Mouse (Mus musculus) neural tube, embryonic 11.5 days (tissue): ENCODE measurements around the gene Gm29609. TPM values are rescaled to one million over a fixed set of nuclear protein-coding genes. Genes with fewer than 3 reads are reported as not detected.

ENCODE experiments used
- ATAC-seq: fragments of 200-750 bp; cut with Nextera tagmentation; 2 replicates; pipeline ENCODE4 v1.8.0; 2017; ENCODE audit warnings: moderate number of reproducible peaks, mild to moderate bottlenecking, moderate TSS enrichment, moderate library complexity; ENCODE audit not compliant: insufficient read depth, low FRiP score, low TSS enrichment
- DNase-seq: peaks from one replicate; pipeline ENCODE4 v3.0.0-alpha.2; 2015; ENCODE audit warnings: low spot score
- H3K27ac ChIP-seq: fragments of 300-500 bp; sonication (generic); 2 replicates; pipeline ENCODE4 v1.5.1; 2014; ENCODE audit warnings: low read depth, mild to moderate bottlenecking, low read length
- H3K27me3 ChIP-seq: fragments of 300-500 bp; sonication (generic); 2 replicates; pipeline ENCODE4 v1.6.1; 2014; ENCODE audit warnings: mild to moderate bottlenecking, low read length, mixed read lengths; ENCODE audit not compliant: control insufficient read depth, insufficient read depth
- H3K36me3 ChIP-seq: fragments of 300-500 bp; sonication (generic); 2 replicates; pipeline ENCODE4 v1.6.1; 2014; ENCODE audit warnings: mild to moderate bottlenecking, low read length, moderate library complexity, mixed read lengths; ENCODE audit not compliant: control insufficient read depth, insufficient read depth
- H3K4me1 ChIP-seq: fragments of 300-500 bp; sonication (generic); 2 replicates; pipeline ENCODE4 v1.6.1; 2014; ENCODE audit warnings: low read length, mixed read lengths; ENCODE audit not compliant: control insufficient read depth, insufficient read depth
- H3K4me2 ChIP-seq: fragments of 300-500 bp; sonication (generic); 2 replicates; pipeline ENCODE4 v1.6.1; 2014; ENCODE audit warnings: low read depth, mild to moderate bottlenecking, moderate library complexity
- H3K4me3 ChIP-seq: fragments of 300-500 bp; sonication (generic); 2 replicates; pipeline ENCODE4 v1.5.1; 2014; ENCODE audit warnings: low read depth, low read length
- H3K9ac ChIP-seq: fragments of 300-500 bp; sonication (generic); 2 replicates; pipeline ENCODE4 v1.6.1; 2014; ENCODE audit warnings: mild to moderate bottlenecking, low read length
- H3K9me3 ChIP-seq: fragments of 300-500 bp; sonication (generic); 2 replicates; pipeline ENCODE4 v1.6.1; 2016; ENCODE audit warnings: low read length; ENCODE audit not compliant: control insufficient read depth
- WGBS: fragments of 180-500 bp; shearing (Covaris S2); extraction: QIAGEN DNeasy Blood & Tissue Kit; methylation state at CpG from one replicate; pipeline ENCODE4 v1.1.7; 2014; 5-methylcytosine and 5-hydroxymethylcytosine counted together
- polyA plus RNA-seq: library from polyadenylated mRNA; unstranded; fragments of >200 nt; fragmentation: Nextera tagmentation; extraction: Ambion mirVana; gene quantifications from 2 replicates; pipeline ENCODE4 v1.2.1, GENCODE M21; 2014

Gene Gm29609
- polyA plus RNA-seq, 1 experiment from 2014 or later = 1.3 TPM

- H3K9me3 ChIP-seq = no peaks in the 10 kb centered on the region
- DNase-seq (peak; percentile 20), ATAC-seq (no peak)
- H3K4me3 ChIP-seq = peak within 1 kb of the TSS; percentile 11
- peaks cover 55% of the 10 kb centered on the region for H3K27me3 ChIP-seq
- H3K36me3 ChIP-seq = no peaks in the 10 kb centered on the region
- no peak within 1 kb of the TSS for H3K9ac ChIP-seq
- peak within 1 kb of the TSS; percentile 35 for H3K4me2 ChIP-seq
- H3K27ac ChIP-seq = no peak within 1 kb of the TSS
- 2% methylated on average over 52 of the region's 52 CpGs for WGBS
- H3K4me1 ChIP-seq = 0 out of 2 replicates have a peak, but pooled peaks cover 6% of the 10 kb centered on the region
These were observed 41.3 kb downstream of the Gm29609 start, which contains the start of gene Ucn for GRCm38 (mm10) chr5:31138241-31138967. TSS of gene Ucn (minus strand) at chr5:31138829.

GRCm38 (mm10) chr5:31137658-31138057 lies 42.1 kb downstream of the Gm29609 start:
- DNase-seq = no peak
- H3K4me2 ChIP-seq = peak overlapping the region; percentile 35
- H3K4me3 ChIP-seq = peak overlapping the region; percentile 11
- ATAC-seq = no peak
- H3K9me3 ChIP-seq = no peaks in the 10 kb centered on the region
- no peaks in the 10 kb centered on the region for H3K36me3 ChIP-seq
- H3K27me3 ChIP-seq = peaks cover 55% of the 10 kb centered on the region
- H3K4me1 ChIP-seq = 0 out of 2 replicates have a peak, but pooled peaks cover 6% of the 10 kb centered on the region
- under 1% methylated on average over 13 of the region's 13 CpGs for WGBS
- no peak overlapping the region for H3K27ac ChIP-seq
- H3K9ac ChIP-seq = no peak overlapping the region

- DNase-seq (no peak), ATAC-seq (no peak)
- no peak overlapping the region for H3K9ac ChIP-seq
- no peak overlapping the region for H3K27ac ChIP-seq
- H3K4me3 ChIP-seq = no peak overlapping the region
- WGBS = under 1% methylated on average over 33 of the region's 33 CpGs
- H3K4me2 ChIP-seq = no peak overlapping the region; the same call in 1 of the 2 replicates
- peaks cover 55% of the 10 kb centered on the region for H3K27me3 ChIP-seq
- 0 out of 2 replicates have a peak, but pooled peaks cover 6% of the 10 kb centered on the region for H3K4me1 ChIP-seq
- H3K9me3 ChIP-seq = no peaks in the 10 kb centered on the region
- no peaks in the 10 kb centered on the region for H3K36me3 ChIP-seq
These were observed 42.8 kb downstream of the Gm29609 start for GRCm38 (mm10) chr5:31136730-31137424.

GRCm38 (mm10) chr5:31126050-31126449 lies 53.7 kb downstream of the Gm29609 start:
- no peaks in the 10 kb centered on the region for H3K36me3 ChIP-seq
- H3K4me2 ChIP-seq = no peak overlapping the region
- H3K27ac ChIP-seq = no peak overlapping the region
- H3K9ac ChIP-seq = no peak overlapping the region
- 36% methylated on average over 5 of the region's 5 CpGs for WGBS
- H3K4me3 ChIP-seq = no peak overlapping the region
- DNase-seq = no peak
- H3K27me3 ChIP-seq = no peaks in the 10 kb centered on the region
- ATAC-seq = no peak
- H3K4me1 ChIP-seq = no peaks in the 10 kb centered on the region
- H3K9me3 ChIP-seq = no peaks in the 10 kb centered on the region

- Histone ChIP-seq H3K4me1 (no peaks in the 10 kb centered on the region), H3K27me3 (no peaks in the 10 kb centered on the region), H3K9me3 (no peaks in the 10 kb centered on the region), H3K36me3 (no peaks in the 10 kb centered on the region), H3K4me2 (no peak overlapping the region), H3K27ac (no peak overlapping the region), H3K9ac (no peak overlapping the region), H3K4me3 (no peak overlapping the region)
- WGBS = 53% methylated on average over 2 of the region's 2 CpGs
- ATAC-seq = no peak
- DNase-seq = no peak
These were observed 56.2 kb downstream of the Gm29609 start for GRCm38 (mm10) chr5:31123481-31123880.

- Histone ChIP-seq H3K27ac (no peak overlapping the region), H3K27me3 (no peaks in the 10 kb centered on the region), H3K9me3 (no peaks in the 10 kb centered on the region), H3K4me2 (no peak overlapping the region), H3K9ac (no peak overlapping the region), H3K4me3 (no peak overlapping the region), H3K36me3 (no peaks in the 10 kb centered on the region), H3K4me1 (no peaks in the 10 kb centered on the region)
- DNase-seq (no peak), ATAC-seq (no peak)
- 89% methylated on average over 8 of the region's 8 CpGs for WGBS
These were observed 58.6 kb downstream of the Gm29609 start for GRCm38 (mm10) chr5:31121111-31121510.

GRCm38 (mm10) chr5:31116912-31117311 lies 62.8 kb downstream of the Gm29609 start:
- Histone ChIP-seq H3K4me3 (no peak overlapping the region), H3K4me2 (no peak overlapping the region), H3K9me3 (no peaks in the 10 kb centered on the region), H3K27me3 (no peaks in the 10 kb centered on the region), H3K4me1 (no peaks in the 10 kb centered on the region), H3K36me3 (no peaks in the 10 kb centered on the region), H3K9ac (no peak overlapping the region), H3K27ac (no peak overlapping the region)
- no peak for DNase-seq
- 32% methylated on average over 10 of the region's 10 CpGs for WGBS
- no peak for ATAC-seq

GRCm38 (mm10) chr5:31116354-31116753 lies 63.4 kb downstream of the Gm29609 start, which contains the start of gene Trim54:
TSS of gene Trim54 (plus strand) at chr5:31116712.
- Histone ChIP-seq H3K4me2 (no peak within 1 kb of the TSS), H3K36me3 (no peaks in the 10 kb centered on the region), H3K9me3 (no peaks in the 10 kb centered on the region), H3K4me3 (no peak within 1 kb of the TSS), H3K27me3 (no peaks in the 10 kb centered on the region), H3K27ac (no peak within 1 kb of the TSS), H3K4me1 (no peaks in the 10 kb centered on the region), H3K9ac (no peak within 1 kb of the TSS)
- WGBS = 39% methylated on average over 3 of the region's 3 CpGs
- ATAC-seq (no peak), DNase-seq (no peak)
